Mouse (Mus musculus) gonadal fat pad, adult 2 months (tissue): ENCODE measurements around the gene Prmt8. TPM values are rescaled to one million over a fixed set of nuclear protein-coding genes. Genes with fewer than 3 reads are reported as not detected.

Experiments
- DNase-seq: peaks from one replicate; pipeline ENCODE4 v3.0.0-alpha.2; 2012; ENCODE audit warnings: low read depth
- polyA plus RNA-seq: library from polyadenylated mRNA; depleted of rRNA; stranded (reverse); fragments of >200 nt; gene quantifications from 2 replicates; pipeline ENCODE4 v1.2.3, GENCODE M21; 2012

Gene Prmt8
- polyA plus RNA-seq, 1 experiment, result 0.31 TPM

GRCm38 (mm10) chr6:127740711-127741110, 28.6 kb downstream of the Prmt8 start:
- no peak for DNase-seq

GRCm38 (mm10) chr6:127739921-127740320, 29.4 kb downstream of the Prmt8 start:
- DNase-seq, result no peak

GRCm38 (mm10) chr6:127735130-127735981, 33.9 kb downstream of the Prmt8 start:
- no peak for DNase-seq

GRCm38 (mm10) chr6:127723126-127723525, 46.1 kb downstream of the Prmt8 start:
- no peak for DNase-seq

GRCm38 (mm10) chr6:127719875-127720274, 49.4 kb downstream of the Prmt8 start:
- no peak for DNase-seq

- DNase-seq, result no peak
These were observed 51.8 kb downstream of the Prmt8 start for GRCm38 (mm10) chr6:127717239-127718137.

- no peak for DNase-seq
These were observed 53.8 kb downstream of the Prmt8 start for GRCm38 (mm10) chr6:127715428-127715827.

GRCm38 (mm10) chr6:127714906-127715305, 54.4 kb downstream of the Prmt8 start:
- DNase-seq, result no peak

GRCm38 (mm10) chr6:127708218-127708628, 61.0 kb downstream of the Prmt8 start:
- DNase-seq, result no peak

- no peak for DNase-seq
These were observed 68.1 kb downstream of the Prmt8 start for GRCm38 (mm10) chr6:127701036-127701783.

- DNase-seq, result no peak
These were observed 75.6 kb downstream of the Prmt8 start for GRCm38 (mm10) chr6:127693681-127694080.

GRCm38 (mm10) chr6:127692298-127692697, 77.0 kb downstream of the Prmt8 start:
- DNase-seq, result no peak

GRCm38 (mm10) chr6:127687181-127687860, 82.0 kb downstream of the Prmt8 start:
- DNase-seq, result no peak

GRCm38 (mm10) chr6:127684981-127685380, 84.3 kb downstream of the Prmt8 start:
- no peak for DNase-seq

- DNase-seq, result no peak
These were observed 85.7 kb downstream of the Prmt8 start for GRCm38 (mm10) chr6:127683561-127683960.

- no peak for DNase-seq
These were observed 88.5 kb downstream of the Prmt8 start for GRCm38 (mm10) chr6:127680784-127681183.

GRCm38 (mm10) chr6:127678998-127679397, 90.3 kb downstream of the Prmt8 start:
- DNase-seq, result no peak

GRCm38 (mm10) chr6:127678320-127678719, 91.0 kb downstream of the Prmt8 start:
- no peak for DNase-seq

GRCm38 (mm10) chr6:127676866-127677265, 92.4 kb downstream of the Prmt8 start:
- no peak for DNase-seq

GRCm38 (mm10) chr6:127672071-127672470, 97.2 kb downstream of the Prmt8 start:
- no peak for DNase-seq

GRCm38 (mm10) chr6:127670031-127670430, 99.2 kb downstream of the Prmt8 start:
- no peak for DNase-seq
